Mouse (Mus musculus): Measurements from ENCODE around the gene Cyct. TPM values are rescaled to one million over a fixed set of nuclear protein-coding genes. Genes with fewer than 3 reads are reported as not detected.

The Cyct gene
- total and polyA plus RNA-seq, 3 experiments: 0.33 TPM; not detected in 2

DNA sequence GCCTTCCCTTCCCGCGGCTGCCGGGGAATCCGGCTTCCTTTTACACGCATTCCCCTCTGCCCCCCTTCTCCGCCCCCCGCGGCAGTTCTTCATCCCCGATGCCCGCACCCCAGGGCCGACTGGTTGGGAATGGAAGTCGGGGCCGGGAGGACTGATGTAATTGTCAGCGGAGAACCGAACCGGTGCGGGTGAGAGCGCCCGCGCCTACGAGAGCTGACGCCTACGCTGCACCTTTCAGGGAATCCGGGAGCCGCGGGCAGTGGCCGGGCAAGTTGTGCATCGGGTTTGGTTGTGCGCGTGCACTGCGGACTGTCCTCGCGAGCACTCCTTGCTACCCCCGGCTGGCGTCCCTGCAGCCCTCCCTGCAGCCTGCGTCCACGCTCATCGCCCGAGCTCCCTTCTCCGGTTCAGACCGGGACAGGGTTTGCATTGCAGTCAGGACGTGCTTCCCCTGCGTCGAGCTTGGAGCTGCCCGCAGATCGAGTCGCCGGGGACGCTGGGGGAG, 46.7 kb upstream of the Cyct start:
- H3K4me3 ChIP-seq (ENCODE audit: control insufficient read depth in 1 of 2, insufficient read depth in 1 of 2, low read depth in 2 of 2, low read length in 2 of 2): no peak overlapping the region
- no peak for TF ChIP-seq MAFK (IDR thresholded peaks at IDR 0.05; ENCODE audit: borderline replicate concordance, low read depth, low read length)
- no peak for TF ChIP-seq ZKSCAN1 (IDR thresholded peaks at IDR 0.05; ENCODE audit: low read depth, low read length)
- TF ChIP-seq ZMIZ1 (IDR thresholded peaks at IDR 0.05; ENCODE audit: low read depth, low read length): no peak
- no peak for TF ChIP-seq POLR2AphosphoS5 (IDR thresholded peaks at IDR 0.05; ENCODE audit: borderline replicate concordance, low read depth, low read length)
- TF ChIP-seq CHD1 (IDR thresholded peaks at IDR 0.05; ENCODE audit: low read depth, low read length): no peak
- TF ChIP-seq CTCF (IDR thresholded peaks at IDR 0.05 in 2 of 3, conservative IDR thresholded peaks at IDR 0.05 in 1 of 3; ENCODE audit: control insufficient read depth in 1 of 3, insufficient read depth in 1 of 3, low read depth in 2 of 3, low read length in 3 of 3, poor library complexity in 1 of 3, severe bottlenecking in 1 of 3): no peak
- no peak for TF ChIP-seq GABPA (IDR thresholded peaks at IDR 0.05; ENCODE audit: low read depth, low read length)
- no peak for TF ChIP-seq SIN3A (IDR thresholded peaks at IDR 0.05; ENCODE audit: low read length)
- H3K9me3 ChIP-seq (replicated peaks; ENCODE audit: insufficient read depth, low read length): no peaks in the 10 kb centered on the region
- H3K79me2 ChIP-seq (ENCODE audit: control insufficient read depth, insufficient read depth, low read length, poor library complexity): no peaks in the 10 kb centered on the region
- no peak for DNase-seq (ENCODE audit: low read depth, low spot score)
- H3K27ac ChIP-seq (ENCODE audit: control insufficient read depth, low read depth, low read length): no peak overlapping the region
- H3K36me3 ChIP-seq (ENCODE audit: control insufficient read depth in 1 of 2, insufficient read depth in 2 of 2, low read length in 2 of 2): no peaks in the 10 kb centered on the region
- H3K27me3 ChIP-seq (ENCODE audit: control insufficient read depth in 1 of 2, insufficient read depth in 2 of 2, low read length in 2 of 2): no peaks in the 10 kb centered on the region; a peak in 1 of 4 replicates
- H3K9ac ChIP-seq (ENCODE audit: control insufficient read depth, low read depth, low read length, poor library complexity, severe bottlenecking): no peak overlapping the region
- H3K4me1 ChIP-seq (ENCODE audit: control insufficient read depth in 1 of 2, insufficient read depth in 2 of 2, low read length in 2 of 2): no peaks in the 10 kb centered on the region

DNA sequence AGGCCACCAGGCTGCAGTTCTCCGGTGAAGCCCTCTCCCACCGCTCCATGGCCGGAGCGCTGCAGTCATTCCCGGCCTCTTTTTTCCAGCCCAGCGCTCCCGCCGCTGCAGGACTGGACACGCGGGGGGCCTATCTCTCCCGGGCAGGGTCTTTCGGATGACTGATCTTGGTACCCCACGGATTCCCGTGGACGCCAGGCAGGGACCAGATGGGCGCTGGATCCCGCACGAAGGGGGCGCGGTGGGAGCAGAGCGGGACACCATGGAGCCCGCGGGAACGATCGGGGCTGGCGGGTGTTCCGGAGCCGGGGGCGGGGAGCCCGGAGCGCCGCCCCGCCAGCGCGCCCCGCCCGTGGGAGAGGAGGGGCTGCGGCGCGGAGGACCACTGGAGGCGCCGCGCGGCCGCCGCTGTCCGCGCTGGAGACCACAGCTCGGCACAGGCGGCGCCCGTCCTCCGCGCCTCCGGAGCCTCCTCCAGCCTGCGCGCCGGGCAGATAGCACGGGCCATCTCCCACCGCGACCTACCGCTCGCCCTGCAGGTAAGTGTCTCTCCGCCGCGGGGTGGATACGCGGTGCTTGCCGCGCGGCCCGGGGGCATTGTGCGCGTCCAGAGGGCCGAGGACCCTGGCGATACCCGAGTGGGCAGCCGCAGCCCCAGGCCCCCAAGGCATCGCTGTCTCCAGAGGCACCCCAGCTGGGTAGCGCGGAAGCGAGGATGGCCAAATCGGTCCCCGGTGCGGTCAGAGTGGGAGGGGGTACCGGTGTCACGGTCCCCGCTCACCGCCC, 46.1 kb upstream of the Cyct start, which contains the start of gene Osbpl6:
TSS of gene Osbpl6 (plus strand) at position 358 of the 786 bp plus-strand sequence.
- no peak within 1 kb of the TSS for H3K9ac ChIP-seq (ENCODE audit: control insufficient read depth, low read depth, low read length, poor library complexity, severe bottlenecking)
- no peaks in the 10 kb centered on the region for H3K79me2 ChIP-seq (ENCODE audit: control insufficient read depth, insufficient read depth, low read length, poor library complexity)
- no peaks in the 10 kb centered on the region for H3K36me3 ChIP-seq (ENCODE audit: control insufficient read depth in 1 of 2, insufficient read depth in 2 of 2, low read length in 2 of 2)
- TF ChIP-seq ZKSCAN1 (IDR thresholded peaks at IDR 0.05; ENCODE audit: low read depth, low read length): no peak
- no peak for TF ChIP-seq TCF12 (IDR thresholded peaks at IDR 0.05; ENCODE audit: low read depth, low read length)
- TF ChIP-seq GABPA (IDR thresholded peaks at IDR 0.05; ENCODE audit: low read depth, low read length): no peak
- no peak for TF ChIP-seq JUND (IDR thresholded peaks at IDR 0.05; ENCODE audit: low read depth, low read length)
- TF ChIP-seq ZNF384 (IDR thresholded peaks at IDR 0.05; ENCODE audit: low read depth, low read length): no peak
- TF ChIP-seq POLR2A (IDR thresholded peaks at IDR 0.05; ENCODE audit: control insufficient read depth in 1 of 2, insufficient read depth in 1 of 2, low read depth in 1 of 2, low read length in 2 of 2, poor library complexity in 1 of 2): no peak
- TF ChIP-seq MYB (IDR thresholded peaks at IDR 0.05; ENCODE audit: low read depth, low read length): no peak
- TF ChIP-seq RAD21 (IDR thresholded peaks at IDR 0.05; ENCODE audit: low read depth, low read length): no peak
- no peak for TF ChIP-seq ETS1 (IDR thresholded peaks at IDR 0.05; ENCODE audit: low read depth, low read length)
- TF ChIP-seq MYC (IDR thresholded peaks at IDR 0.05; ENCODE audit: low read depth, low read length): no peak
- TF ChIP-seq CHD1 (IDR thresholded peaks at IDR 0.05; ENCODE audit: low read depth, low read length): no peak
- no peak for TF ChIP-seq UBTF (IDR thresholded peaks at IDR 0.05; ENCODE audit: borderline replicate concordance, insufficient read depth, low read depth, low read length)
- no peak for TF ChIP-seq MAZ (IDR thresholded peaks at IDR 0.05; ENCODE audit: low read depth, low read length)
- no peak for TF ChIP-seq USF1 (IDR thresholded peaks at IDR 0.05; ENCODE audit: low read depth, low read length)
- no peak for TF ChIP-seq GATA1 (IDR thresholded peaks at IDR 0.05; ENCODE audit: low read depth, low read length)
- no peak for TF ChIP-seq E2F4 (IDR thresholded peaks at IDR 0.05; ENCODE audit: borderline replicate concordance, low read depth, low read length)
- TF ChIP-seq TBP (IDR thresholded peaks at IDR 0.05; ENCODE audit: low read depth, low read length): no peak
- no peaks in the 10 kb centered on the region; a peak in 1 of 4 replicates for H3K27me3 ChIP-seq (ENCODE audit: control insufficient read depth in 1 of 2, insufficient read depth in 2 of 2, low read length in 2 of 2)
- no peak for DNase-seq (ENCODE audit: low read depth, low spot score)
- H3K4me1 ChIP-seq (ENCODE audit: control insufficient read depth in 1 of 2, insufficient read depth in 2 of 2, low read length in 2 of 2): no peaks in the 10 kb centered on the region
- no peak within 1 kb of the TSS for H3K27ac ChIP-seq (ENCODE audit: control insufficient read depth, low read depth, low read length)
- H3K9me3 ChIP-seq (replicated peaks; ENCODE audit: insufficient read depth, low read length): no peaks in the 10 kb centered on the region
- H3K4me3 ChIP-seq (ENCODE audit: control insufficient read depth in 1 of 2, insufficient read depth in 1 of 2, low read depth in 2 of 2, low read length in 2 of 2): no peak within 1 kb of the TSS
